Mouse (Mus musculus) megakaryocyte-erythroid progenitor cell, adult 5-6 weeks (primary cell): Measurements from ENCODE around the gene Daw1. TPM values are rescaled to one million over a fixed set of nuclear protein-coding genes. Genes with fewer than 3 reads are reported as not detected.

Experiments used
- ATAC-seq: replicated peaks from 2 replicates; pipeline ENCODE4 v1.8.0; 2016; ENCODE audit warnings: mild to moderate bottlenecking, inconsistent platforms; ENCODE audit not compliant: severe bottlenecking, poor library complexity, low FRiP score, low TSS enrichment
- total RNA-seq, 2 experiments: library from RNA; stranded (forward) in 1 of 2; stranded (reverse) in 1 of 2; fragments of 200-1000, 215-1000 nt in 1 of 2; fragments of >200 nt in 1 of 2; fragmentation: Nextera tagmentation in 1 of 2; gene quantifications; 2 replicates each; pipeline ENCODE4 v1.2.3; 2014 to 2017

Gene Daw1
- total RNA-seq, 2 experiments from 2014 or later, result not detected

- no peak for ATAC-seq
These were observed 20.0 kb downstream of the Daw1 start for GRCm38 (mm10) chr1:83179531-83179930.

GRCm38 (mm10) chr1:83181418-83181817, 21.9 kb downstream of the Daw1 start:
- no peak for ATAC-seq

- ATAC-seq, result no peak
These were observed 27.6 kb downstream of the Daw1 start for GRCm38 (mm10) chr1:83187154-83187553.

DNA sequence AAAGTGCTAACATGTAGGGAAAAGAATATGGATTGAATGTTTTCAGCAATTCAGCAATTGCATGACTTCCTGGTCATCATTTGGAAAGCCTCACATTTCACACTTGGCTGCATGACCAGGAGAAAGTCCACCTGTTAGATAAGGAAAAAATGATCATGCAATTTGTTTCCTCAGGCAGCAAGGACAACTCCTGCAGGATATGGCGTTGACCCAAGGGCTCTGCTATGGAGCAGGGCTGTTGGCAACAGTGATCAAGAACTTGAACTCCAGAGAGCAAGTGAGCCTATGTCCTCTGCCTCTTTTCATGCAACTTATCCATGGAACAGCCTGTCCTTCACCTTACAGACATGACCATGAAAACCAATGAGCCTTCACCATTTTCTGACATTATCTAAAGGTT, 50.4 kb downstream of the Daw1 start:
- ATAC-seq, result no peak

DNA sequence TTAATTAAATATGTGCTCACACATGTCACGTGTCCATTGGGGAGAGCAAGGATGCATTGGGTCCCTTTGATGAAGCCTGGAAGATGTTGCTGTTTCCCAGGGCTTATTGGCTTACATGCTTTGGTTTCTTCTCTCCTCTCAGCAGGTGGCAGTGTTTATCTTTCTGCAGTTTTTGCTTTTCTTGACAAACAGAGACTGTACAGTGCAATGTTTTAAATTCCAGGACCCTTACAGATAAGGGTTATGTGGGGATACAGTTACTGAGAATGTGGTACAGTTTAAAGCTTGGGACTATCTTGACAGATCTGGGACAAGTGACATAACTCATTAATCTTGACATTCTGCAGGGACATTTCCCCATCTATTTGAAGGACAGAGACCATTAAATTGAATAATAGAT, 58.7 kb downstream of the Daw1 start:
- ATAC-seq, result no peak

DNA sequence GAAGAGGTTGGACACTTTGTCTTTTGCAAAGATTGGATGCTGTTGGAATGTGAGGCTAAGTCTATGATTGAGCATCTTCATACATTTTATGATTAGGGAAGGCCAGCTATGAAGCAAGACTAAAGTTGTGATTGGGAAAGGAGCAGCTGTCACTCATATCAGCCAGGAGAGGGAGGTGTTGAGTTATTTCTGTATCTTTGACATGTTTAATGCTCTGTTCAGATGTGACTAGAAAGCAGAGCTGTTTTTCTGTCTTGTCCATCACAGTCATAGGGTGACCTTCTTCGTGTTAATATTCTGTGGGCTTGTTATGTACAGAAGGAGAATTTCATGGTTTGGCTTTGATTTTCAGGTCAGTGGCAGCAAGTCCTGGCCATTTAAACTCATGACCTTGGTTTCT, 63.5 kb downstream of the Daw1 start:
- no peak for ATAC-seq

GRCm38 (mm10) chr1:83224423-83224960, 64.9 kb downstream of the Daw1 start:
- ATAC-seq, result no peak

DNA sequence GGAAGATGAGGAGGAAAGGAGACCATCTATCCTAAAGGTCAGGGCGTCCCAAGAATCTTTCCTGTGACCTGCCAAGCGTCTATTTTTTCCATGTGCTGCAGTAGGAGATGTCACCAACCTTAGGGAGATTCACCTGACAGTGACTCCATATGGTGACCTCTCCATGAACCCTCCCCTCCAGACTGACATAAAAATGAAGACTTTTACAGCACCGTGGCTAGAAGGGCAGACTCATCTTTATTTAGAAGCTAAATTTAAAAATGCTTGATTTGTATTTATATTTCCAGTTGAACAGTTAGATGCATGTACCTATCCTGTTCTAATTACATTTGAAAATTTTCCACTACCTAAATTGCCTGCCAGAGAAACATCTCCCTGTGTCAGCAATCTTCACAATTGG, 68.4 kb downstream of the Daw1 start:
- ATAC-seq, result no peak

DNA sequence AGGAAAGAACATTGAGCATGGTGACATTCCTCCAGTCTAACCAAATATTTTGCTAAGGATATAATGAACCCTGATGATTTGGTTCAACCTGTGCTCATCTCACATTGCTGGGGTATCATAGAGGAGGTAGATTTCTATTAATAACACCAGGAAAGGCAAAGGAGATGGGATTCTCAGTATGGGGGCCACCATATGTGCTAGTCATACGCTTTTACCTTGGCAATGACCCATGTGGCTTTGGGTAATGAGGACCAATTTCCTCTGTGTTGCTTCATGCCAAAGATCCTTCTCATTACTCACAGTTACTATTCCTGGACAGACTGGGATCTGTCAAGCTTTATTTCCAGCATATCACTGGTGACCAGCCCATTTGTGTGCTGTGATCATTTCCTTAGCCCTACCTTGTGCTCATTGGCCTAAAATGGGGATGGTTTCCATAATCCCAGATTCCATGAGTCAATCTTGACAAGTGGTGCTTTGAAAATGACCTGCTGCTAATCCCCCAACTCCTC, 88.7 kb downstream of the Daw1 start:
- no peak for ATAC-seq

DNA sequence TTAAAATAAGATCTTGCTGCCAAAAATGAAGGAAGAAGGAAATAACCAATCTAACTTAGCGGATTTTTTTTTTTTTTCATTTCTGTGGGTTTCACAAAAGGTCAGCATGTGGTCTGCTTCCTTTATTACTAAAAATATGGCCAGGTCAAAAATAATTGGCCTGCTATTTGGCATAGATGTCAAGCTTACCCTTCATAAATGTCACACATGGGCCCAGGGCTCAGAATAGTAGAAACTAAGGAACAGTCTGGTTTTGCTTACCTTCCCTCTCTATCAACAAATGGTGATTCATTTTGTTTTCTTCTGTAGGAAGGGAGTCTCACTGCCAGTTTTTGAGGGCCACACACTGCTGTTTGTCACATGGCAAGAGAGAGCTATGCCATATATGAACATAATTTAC, 92.2 kb downstream of the Daw1 start:
- ATAC-seq, result no peak

Other genes with a start within 250 kb of the Daw1 start
- gene A030005L19Rik, start 246.4 kb upstream of the Daw1 start, total RNA-seq (2014; fragmentation: Nextera tagmentation), result not detected in 2 replicates
- not detected in 2 replicates for gene A030005L19Rik, start 246.4 kb upstream of the Daw1 start, total RNA-seq (2017)
- gene A030014E15Rik, start 234.8 kb upstream of the Daw1 start, total RNA-seq (2014; fragmentation: Nextera tagmentation), result not detected in 2 replicates
- not detected in 2 replicates for gene A030014E15Rik, start 234.8 kb upstream of the Daw1 start, total RNA-seq (2017)
- gene Gm6217, start 228.4 kb upstream of the Daw1 start, total RNA-seq (2014; fragmentation: Nextera tagmentation), result not detected in 2 replicates
- gene Gm6217, start 228.4 kb upstream of the Daw1 start, total RNA-seq (2017), result not detected in 2 replicates
- not detected in 2 replicates for gene A030003K21Rik, start 216.4 kb upstream of the Daw1 start, total RNA-seq (2014; fragmentation: Nextera tagmentation)
- not detected in 2 replicates for gene A030003K21Rik, start 216.4 kb upstream of the Daw1 start, total RNA-seq (2017)
- not detected in 2 replicates for gene Gm7544, start 203.7 kb upstream of the Daw1 start, total RNA-seq (2014; fragmentation: Nextera tagmentation)
- gene Gm7544, start 203.7 kb upstream of the Daw1 start, total RNA-seq (2017), result not detected in 2 replicates
- not detected in 2 replicates for gene Gm47955, start 199.5 kb upstream of the Daw1 start, total RNA-seq (2014; fragmentation: Nextera tagmentation)
- gene Gm47955, start 199.5 kb upstream of the Daw1 start, total RNA-seq (2017), result not detected in 2 replicates
- gene Gm47959, start 159.2 kb upstream of the Daw1 start, total RNA-seq (2014; fragmentation: Nextera tagmentation), result not detected in 2 replicates
- gene Gm47959, start 159.2 kb upstream of the Daw1 start, total RNA-seq (2017), result not detected in 2 replicates
- not detected in 2 replicates for gene Slc19a3, start 121.3 kb upstream of the Daw1 start, total RNA-seq (2014; fragmentation: Nextera tagmentation)
- not detected in 2 replicates for gene Slc19a3, start 121.3 kb upstream of the Daw1 start, total RNA-seq (2017)
- not detected in 2 replicates for gene Krtap28-10, start 117.3 kb upstream of the Daw1 start, total RNA-seq (2014; fragmentation: Nextera tagmentation)
- not detected in 2 replicates for gene Krtap28-10, start 117.3 kb upstream of the Daw1 start, total RNA-seq (2017)
- gene Gm47969, start 114.8 kb upstream of the Daw1 start, total RNA-seq (2014; fragmentation: Nextera tagmentation), result not detected in 2 replicates
- not detected in 2 replicates for gene Gm47969, start 114.8 kb upstream of the Daw1 start, total RNA-seq (2017)
- not detected in 2 replicates for gene A030005K14Rik, start 100.4 kb upstream of the Daw1 start, total RNA-seq (2014; fragmentation: Nextera tagmentation)
- gene A030005K14Rik, start 100.4 kb upstream of the Daw1 start, total RNA-seq (2017), result not detected in 2 replicates
- not detected in 2 replicates for gene Krtap28-13, start 98.8 kb upstream of the Daw1 start, total RNA-seq (2014; fragmentation: Nextera tagmentation)
- not detected in 2 replicates for gene Krtap28-13, start 98.8 kb upstream of the Daw1 start, total RNA-seq (2017)
- gene Ccl20, start 43.0 kb upstream of the Daw1 start, total RNA-seq (2014; fragmentation: Nextera tagmentation), result not detected in 2 replicates
- not detected in 2 replicates for gene Ccl20, start 43.0 kb upstream of the Daw1 start, total RNA-seq (2017)
- gene Sphkap, start 248.4 kb downstream of the Daw1 start, total RNA-seq (2014; fragmentation: Nextera tagmentation), result not detected in 2 replicates
- not detected in 2 replicates for gene Sphkap, start 248.4 kb downstream of the Daw1 start, total RNA-seq (2017)